Mouse (Mus musculus) adrenal gland, postnatal 36 days (tissue): Measurements from ENCODE around the gene Nkd1. TPM values are rescaled to one million over a fixed set of nuclear protein-coding genes. Genes with fewer than 3 reads are reported as not detected.
A peak's percentile ranks its signal among the peaks of the same experiment; 100 is the strongest.

Experiments used
- DNase-seq, 2 experiments: peaks; one replicate each; pipeline ENCODE4 v3.0.0; 2021; ENCODE audit warnings: mixed read lengths in 1 of 2
- long read RNA-seq, 2 experiments: library from polyadenylated mRNA; stranded (forward); transcript quantifications; one replicate each; pipeline ENCODE4 v2.0.0; 2021; ENCODE audit warnings: borderline sequencing depth in 2 of 2
- total RNA-seq, 2 experiments: library from RNA; stranded (reverse); gene quantifications; 2 replicates each; pipeline ENCODE4 v1.2.3; 2021

Nkd1 gene
- 10 to 100 TPM; 40.8 to 51.1 TPM for total RNA-seq
- long read RNA-seq, experiment 1, transcript Nkd1-201 (10 exons, 3,035 nt) = major isoform, 39 of 54 reads
- long read RNA-seq, experiment 1, partial matches to known transcripts = 12 of 54 reads
- long read RNA-seq, experiment 1, other reads (novel, unspliced or antisense) = 3 of 54 reads
- long read RNA-seq, experiment 2, transcript Nkd1-201 (10 exons, 3,035 nt) = major isoform, 23 of 31 reads
- long read RNA-seq, experiment 2, partial matches to known transcripts = 5 of 31 reads
- long read RNA-seq, experiment 2, other reads (novel, unspliced or antisense) = 3 of 31 reads

- peak; percentile 94 to 96 for DNase-seq
Observed at GRCm38 (mm10) chr8:88520985-88521527, at the start of gene Nkd1. Nkd1 (plus strand) TSS chr8:88521354.

DNA sequence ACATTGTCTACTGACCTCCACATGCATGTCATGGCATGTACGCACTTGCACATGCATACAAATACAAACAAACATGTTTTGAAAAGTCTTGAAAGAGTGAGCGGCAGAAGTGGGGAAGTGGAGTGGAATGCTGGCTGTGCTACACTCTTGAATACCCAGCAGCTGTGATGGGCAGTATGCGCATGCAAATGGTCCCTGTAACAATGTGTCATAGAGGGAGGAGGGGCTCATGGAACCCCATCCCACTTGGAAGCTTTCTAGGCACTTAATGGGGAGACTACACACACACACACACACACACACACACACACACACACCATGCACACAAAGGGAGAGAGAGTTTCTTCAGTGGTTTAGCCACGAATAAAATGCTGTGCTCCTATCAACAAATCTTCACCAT, 39.9 kb upstream of the Nkd1 start:
- no peak for DNase-seq

DNA sequence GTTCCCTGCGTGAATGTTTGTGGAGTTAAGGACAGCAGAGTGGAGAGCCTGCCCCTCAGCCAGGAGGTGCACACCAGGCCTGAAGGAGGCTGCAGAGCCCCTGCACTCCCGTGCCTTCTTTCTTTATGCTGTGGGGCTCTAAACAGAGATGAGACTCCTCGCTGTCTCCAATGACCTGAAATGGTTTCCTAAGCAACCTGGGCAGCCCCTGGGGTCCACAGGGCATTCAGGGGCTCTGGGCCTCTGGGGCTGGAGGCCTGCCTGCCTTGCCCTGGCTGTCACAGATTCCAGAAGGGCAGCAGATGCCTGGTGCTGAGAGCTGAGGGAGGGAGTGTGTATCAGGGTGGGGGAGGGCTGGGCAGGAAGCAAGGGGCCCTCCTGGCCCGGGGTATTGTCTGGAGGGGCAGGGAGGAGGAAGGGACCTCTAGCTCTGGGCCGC, 32.7 kb upstream of the Nkd1 start:
- DNase-seq = no peak

- DNase-seq = no peak
Observed at GRCm38 (mm10) chr8:88494076-88494475, 27.1 kb upstream of the Nkd1 start.

- peak; percentile 19 to 22 for DNase-seq
Observed at GRCm38 (mm10) chr8:88495071-88495805, 25.9 kb upstream of the Nkd1 start.

GRCm38 (mm10) chr8:88502143-88502542, 19.0 kb upstream of the Nkd1 start:
- DNase-seq = no peak

DNA sequence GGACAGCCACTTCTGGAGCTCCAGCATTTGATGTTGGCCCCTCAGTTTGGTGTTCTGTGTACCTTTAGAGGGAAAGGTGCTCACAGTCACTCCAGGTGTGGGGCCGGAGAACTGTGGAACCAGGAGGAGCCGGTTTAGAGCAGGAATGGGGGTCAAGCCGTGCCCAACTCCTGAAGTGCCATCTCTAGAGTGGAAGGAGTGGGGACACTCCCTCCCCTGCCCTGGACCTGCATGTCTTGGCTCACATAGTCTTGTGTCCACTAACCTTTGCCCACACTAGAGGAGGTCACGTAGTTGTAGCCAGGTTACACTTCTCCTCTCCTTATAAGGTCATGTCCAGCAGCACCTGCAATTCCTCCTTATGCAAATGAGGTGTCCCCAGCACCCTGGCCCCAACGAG, 14.2 kb upstream of the Nkd1 start:
- no peak for DNase-seq

GRCm38 (mm10) chr8:88511061-88511460, 10.1 kb upstream of the Nkd1 start:
- no peak for DNase-seq

- no peak for DNase-seq
Observed at GRCm38 (mm10) chr8:88512094-88512794, 8.9 kb upstream of the Nkd1 start.

DNA sequence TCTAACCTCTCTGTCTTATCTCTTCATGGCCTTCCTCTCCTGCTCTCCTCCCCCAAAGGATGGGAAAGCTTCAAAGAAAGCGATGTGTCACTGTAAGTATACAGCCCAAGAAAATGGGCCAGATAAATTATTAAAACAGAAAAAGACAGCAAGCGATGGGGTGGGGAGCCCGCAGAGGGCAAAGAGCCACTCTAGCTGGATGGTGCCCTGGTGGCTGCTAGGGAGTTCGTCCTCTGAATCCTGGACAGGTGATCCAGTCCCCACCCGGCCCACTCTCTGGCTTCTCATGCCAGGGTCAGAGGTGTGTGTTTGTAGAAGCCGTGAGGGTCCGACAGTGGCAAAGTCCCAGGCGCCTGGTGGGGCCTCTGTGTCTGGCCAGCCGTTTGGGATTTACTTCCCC, 3.1 kb upstream of the Nkd1 start:
- DNase-seq = no peak

- DNase-seq = peak; percentile 46 to 71
Observed at GRCm38 (mm10) chr8:88520381-88520780, 773 bp upstream of the Nkd1 start.

DNA sequence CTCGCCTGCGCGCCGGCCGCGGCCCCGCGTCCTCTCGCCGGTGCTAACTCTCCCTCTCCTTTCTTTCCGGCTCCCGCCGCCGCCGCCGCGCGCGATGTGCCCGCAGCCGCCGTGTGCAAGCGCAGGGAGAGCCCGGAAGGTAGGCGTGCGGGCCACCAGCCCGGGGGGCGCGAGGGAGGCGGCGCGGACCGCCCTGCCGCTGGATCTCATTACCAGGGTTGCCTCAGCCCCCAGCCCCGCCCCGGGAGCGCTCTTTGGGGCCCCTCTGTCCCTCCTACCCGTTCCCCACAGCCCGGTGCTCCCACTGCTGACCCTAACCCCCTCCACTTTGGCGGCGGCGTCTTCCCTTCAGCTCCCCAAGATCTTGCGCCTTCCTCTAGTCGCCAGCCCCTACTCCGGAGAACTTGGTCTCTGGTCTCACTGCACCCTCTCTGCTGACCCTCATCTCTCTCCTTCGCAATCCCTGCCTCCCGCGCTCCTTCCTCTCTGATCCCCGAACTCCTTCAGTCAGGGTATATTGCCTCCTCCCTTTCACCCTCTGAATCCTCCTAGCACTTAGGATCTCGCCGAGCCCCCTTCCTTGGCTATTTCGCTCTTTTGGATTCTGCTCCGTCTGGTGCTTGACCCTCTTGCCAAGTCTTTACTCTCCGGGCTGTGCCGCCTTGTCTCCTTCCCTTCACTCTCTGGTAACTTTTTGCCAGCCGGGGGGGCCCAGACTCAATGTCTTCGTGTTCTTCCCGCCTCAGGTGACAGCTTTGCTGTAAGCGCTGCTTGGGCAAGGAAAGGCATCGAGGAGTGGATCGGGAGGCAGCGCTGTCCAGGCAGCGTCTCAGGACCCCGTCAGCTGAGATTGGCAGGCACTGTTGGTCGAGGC, 624 bp downstream of the Nkd1 start:
- DNase-seq = peak in 1 of 2 experiments; percentile 32

DNA sequence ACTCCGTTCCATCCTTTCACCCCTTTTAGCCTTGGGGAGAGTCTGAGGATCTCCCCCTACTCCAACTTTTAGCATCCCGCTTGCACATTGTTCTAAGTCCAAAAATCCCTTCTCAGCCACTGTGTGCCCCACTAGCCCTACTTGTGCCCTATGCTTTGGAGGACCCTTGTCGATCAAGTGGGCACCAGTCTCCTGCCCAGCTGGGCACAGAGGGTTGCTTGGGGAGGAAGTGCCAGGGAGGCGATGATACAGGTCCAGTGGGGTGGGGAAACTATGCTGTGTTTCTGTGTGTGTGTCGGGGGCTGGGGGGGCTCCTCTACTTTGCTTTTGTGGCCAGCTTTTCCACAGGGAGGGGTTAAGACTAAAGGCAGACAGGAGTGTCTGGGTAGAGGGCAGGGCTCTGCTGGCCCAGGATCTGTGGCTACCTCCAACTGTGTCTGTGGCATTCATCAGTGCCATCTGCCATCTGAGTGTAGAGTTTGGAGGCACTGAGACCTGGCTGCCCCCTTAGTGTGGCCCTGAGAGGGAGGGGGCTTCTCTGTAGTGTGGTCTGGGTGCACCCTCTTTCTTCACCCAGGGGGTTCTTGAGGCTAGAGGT, 1.4 kb downstream of the Nkd1 start:
- DNase-seq = no peak

DNA sequence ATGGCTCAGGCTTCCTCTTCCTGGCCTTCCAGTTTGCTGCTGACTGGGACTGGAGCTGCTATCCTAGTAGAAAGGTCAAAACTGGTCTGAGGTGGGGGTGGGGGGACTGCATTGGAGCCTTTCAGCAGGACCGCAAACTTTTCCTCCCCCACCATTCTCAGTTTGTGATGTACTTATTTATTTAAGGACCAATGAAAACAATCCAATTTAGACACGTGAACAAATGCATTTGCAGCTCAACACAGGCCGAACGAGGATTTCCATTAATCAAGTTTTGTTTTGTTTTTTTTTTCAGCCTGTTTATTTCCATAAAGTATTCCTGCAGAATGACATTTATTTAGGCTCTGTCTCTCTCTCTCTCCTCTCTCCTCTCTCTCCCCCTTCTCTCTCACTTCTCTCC, 2.5 kb downstream of the Nkd1 start:
- no peak for DNase-seq

GRCm38 (mm10) chr8:88524132-88524531, 3.0 kb downstream of the Nkd1 start:
- DNase-seq = no peak

DNA sequence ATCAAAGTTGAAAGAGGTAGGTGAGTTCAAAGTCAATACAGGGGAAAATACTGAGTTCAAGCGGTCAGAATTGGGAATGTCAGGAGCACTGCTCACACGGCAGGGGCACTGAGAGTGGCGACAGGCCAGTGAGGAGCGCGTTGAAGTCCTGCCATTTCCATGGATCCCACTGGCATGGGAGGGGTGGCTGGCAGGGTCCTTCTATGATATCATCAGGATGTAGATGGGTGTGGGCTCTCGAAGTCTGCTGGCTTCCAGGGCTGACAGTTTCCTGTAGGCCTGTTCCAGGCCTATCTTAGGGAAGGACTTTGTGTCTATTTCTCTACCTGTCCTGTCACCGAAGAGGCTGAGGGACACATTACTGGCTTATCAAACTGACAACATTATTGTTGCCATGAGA, 3.7 kb downstream of the Nkd1 start:
- DNase-seq = no peak

DNA sequence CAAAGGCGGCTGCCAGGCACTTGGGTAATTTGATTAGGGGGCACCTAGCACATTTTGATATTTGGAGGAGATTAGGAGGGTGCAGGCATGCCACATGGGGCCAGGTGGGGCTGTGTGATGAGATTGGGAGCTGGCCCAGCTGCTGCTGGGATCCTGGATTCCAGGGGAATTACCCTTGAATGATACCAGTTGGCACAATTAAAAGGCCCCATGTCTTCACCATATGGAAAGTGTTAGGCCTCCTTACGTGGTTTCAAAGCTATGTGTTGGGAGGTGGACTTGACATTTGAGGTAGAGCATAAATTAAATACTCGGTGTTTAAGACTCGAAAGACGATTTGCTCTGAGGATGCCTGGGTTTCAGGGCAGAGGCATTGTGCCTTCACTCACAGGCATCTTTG, 5.1 kb downstream of the Nkd1 start:
- no peak for DNase-seq

DNA sequence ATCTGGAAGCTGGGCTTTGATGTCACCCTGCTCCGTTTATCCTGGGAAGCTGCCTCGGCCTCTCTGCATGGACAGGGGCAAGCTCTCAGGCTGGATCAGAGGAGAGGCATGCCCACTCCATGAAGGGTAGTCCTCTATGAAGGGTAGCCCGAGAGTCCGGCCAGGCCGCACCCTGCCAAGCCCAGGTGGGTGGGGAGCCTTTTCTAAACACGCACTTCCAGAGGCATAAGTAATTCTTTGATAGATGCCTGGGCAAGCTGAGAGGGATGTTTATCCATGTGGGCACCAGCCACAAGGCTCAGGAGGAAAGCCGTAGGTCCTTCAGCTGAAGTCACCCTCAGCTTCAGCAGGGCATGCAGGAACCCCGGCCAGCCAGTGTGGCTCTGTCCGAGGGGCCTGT, 7.0 kb downstream of the Nkd1 start:
- no peak for DNase-seq

DNA sequence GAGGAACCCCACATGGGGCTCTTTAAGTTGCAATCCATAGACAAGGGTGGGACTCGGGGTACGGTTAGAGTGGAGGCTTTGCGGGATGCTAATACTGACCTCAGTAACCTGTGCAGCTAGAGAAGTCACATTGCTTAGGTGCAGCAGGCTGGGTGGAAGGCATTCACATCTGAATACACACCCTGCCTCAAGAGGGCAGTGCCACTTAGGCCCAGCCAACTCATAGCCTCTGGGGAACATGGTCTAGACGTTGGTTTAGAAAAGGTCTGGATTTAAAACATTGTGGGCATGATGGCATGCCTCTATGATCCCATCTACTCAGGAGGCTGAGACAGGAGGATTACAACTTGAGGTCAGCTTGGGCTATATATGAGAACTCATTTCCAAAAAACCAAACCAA, 8.6 kb downstream of the Nkd1 start:
- DNase-seq = no peak

DNA sequence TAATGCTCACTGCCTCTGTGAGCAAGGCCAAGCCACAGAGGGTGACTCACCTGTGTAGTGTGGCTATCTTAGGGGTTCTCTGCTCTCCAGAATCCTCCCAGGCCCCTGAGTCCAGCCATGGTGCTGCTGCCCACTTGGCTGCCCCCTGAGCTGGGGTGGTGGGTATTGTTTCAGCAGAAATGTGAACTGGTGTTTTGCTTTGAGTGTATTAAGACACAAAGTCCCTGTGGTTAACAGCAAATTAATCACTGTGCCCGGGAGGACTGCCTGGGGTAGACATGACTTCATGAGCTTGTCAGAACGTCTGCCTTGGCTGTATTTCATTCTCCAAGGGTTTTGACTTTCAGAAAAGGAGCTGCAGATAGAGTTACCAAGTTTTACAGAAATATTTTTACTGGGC, 15.9 kb downstream of the Nkd1 start:
- peak in 1 of 2 experiments; percentile 32 for DNase-seq
